In the genomic region with DNA sequence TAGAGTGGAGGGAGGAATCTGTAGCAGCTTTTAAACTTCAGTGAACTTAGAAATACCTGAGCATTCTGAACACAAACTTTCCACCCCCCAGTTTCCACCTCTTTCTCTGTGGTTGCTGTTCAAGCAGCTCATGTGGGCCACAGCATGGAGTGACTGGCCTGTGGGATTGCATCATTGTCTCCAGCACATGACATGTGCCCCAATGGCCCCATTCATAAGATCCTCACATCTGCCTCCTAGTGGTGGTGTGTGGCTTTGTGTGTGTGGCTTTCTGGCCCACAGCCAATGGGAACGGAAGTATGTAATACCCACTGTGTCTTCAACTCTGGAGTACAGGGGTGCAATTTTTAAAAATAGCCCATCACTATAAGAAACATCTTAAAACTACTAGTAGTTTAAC, we compare ENCODE assay signal across 10 mouse cellular contexts.
DNase-seq lines count a peak whose midpoint lies in the region; TF ChIP-seq lines count a peak whose summit lies in the region.
"Had no signal": no experiment of that assay in that cellular context is flagged by ENCODE, and none has a peak within 500 bp of the region (broad histone marks: within the 10 kb centered on the region; RNA-seq: fewer than 3 reads in every experiment).

No protein-coding gene starts in this region.

- DNase-seq in heart, adult 2 months: no peak
- DNase-seq in heart, adult 11 months: no peak
- peak; percentile 3 for DNase-seq in liver, adult 2 months (ENCODE audit: extremely low read depth, low read depth, low spot score)
- DNase-seq in liver: no peak
- peak; percentile 38 for DNase-seq in ES-CJ7 (ENCODE audit: low read depth, low spot score)
- peak; percentile 57 for DNase-seq in lung, postnatal 10 days
- no peak for DNase-seq in spleen, postnatal 36 days (ENCODE audit: low spot score in 2 of 2)
- DNase-seq: cerebellum, postnatal 36 days; right cerebral cortex, postnatal 25 days had no signal

- no peaks in the 10 kb centered on the region for H3K36me3 ChIP-seq in heart, adult 2 months (ENCODE audit: control insufficient read depth, insufficient read depth, low read length)
- H3K36me3 ChIP-seq in liver, adult 2 months (ENCODE audit: control insufficient read depth, insufficient read depth, low read length): no peaks in the 10 kb centered on the region

- H3K27ac ChIP-seq in heart, adult 2 months: no peak overlapping the region
- H3K27ac ChIP-seq in liver, adult 2 months (replicated peaks; ENCODE audit: insufficient read depth, low read depth, low read length): no peak overlapping the region

- H3K4me3 ChIP-seq in heart, adult 2 months: no peak overlapping the region
- no peak overlapping the region for H3K4me3 ChIP-seq in liver, adult 2 months (ENCODE audit: insufficient read depth, low read depth, low read length)
- H3K4me3 ChIP-seq: myocyte had no signal

- no peak overlapping the region for H3K9ac ChIP-seq in heart, adult 2 months (ENCODE audit: low read depth, low read length)
- H3K9ac ChIP-seq in liver, adult 2 months (ENCODE audit: low read depth, low read length): no peak overlapping the region

- no peaks in the 10 kb centered on the region for H3K79me2 ChIP-seq in heart, adult 2 months (replicated peaks; ENCODE audit: control insufficient read depth, insufficient read depth, low read length)
- no peaks in the 10 kb centered on the region for H3K79me2 ChIP-seq in liver, adult 2 months (ENCODE audit: control insufficient read depth, insufficient read depth, low read length)

- no peak for TF ChIP-seq POLR2A in heart, adult 2 months (IDR thresholded peaks at IDR 0.05; ENCODE audit: insufficient read depth, low read depth, low read length)
- TF ChIP-seq POLR2A in liver, adult 2 months (IDR thresholded peaks at IDR 0.05; ENCODE audit: extremely low read depth, insufficient read depth, low read length): no peak

- intact Hi-C loops in heart, adult 2 months (cut with DNase I): no loop called here

- no peak for TF ChIP-seq EP300 in heart, adult 2 months (IDR thresholded peaks at IDR 0.05; ENCODE audit: insufficient read depth, low read depth, low read length)

- no peaks in the 10 kb centered on the region for H3K4me1 ChIP-seq in heart, adult 2 months (ENCODE audit: control insufficient read depth, insufficient read depth, low read length)
- H3K4me1 ChIP-seq in liver, adult 2 months (ENCODE audit: control insufficient read depth, insufficient read depth, low read length): no peaks in the 10 kb centered on the region

- WGBS in heart, adult 2 months: 67% methylated on average over 1 of the region's 1 CpGs
- WGBS in liver, adult 2 months: 88% methylated on average over 1 of the region's 1 CpGs

- no peaks in the 10 kb centered on the region for H3K27me3 ChIP-seq in heart, adult 2 months (ENCODE audit: control insufficient read depth, insufficient read depth, low read length)
- H3K27me3 ChIP-seq in liver, adult 2 months (ENCODE audit: control insufficient read depth, insufficient read depth, low read length): no peaks in the 10 kb centered on the region

- peak; percentile 13; the same call in 1 of the 2 replicates for TF ChIP-seq CTCF in heart, adult 2 months (IDR thresholded peaks at IDR 0.05)
- no peak for TF ChIP-seq CTCF in liver, adult 2 months (IDR thresholded peaks at IDR 0.05; ENCODE audit: low read depth, low read length)

Comparison
In these comparisons a context has a peak if more than half of its experiments do, and no peak if none do; other contexts are left out.
1. DNase-seq: peak in liver, adult 2 months (single experiment), ES-CJ7 (single experiment) and lung, postnatal 10 days (single experiment); none in heart, adult 2 months (0 of 2), heart, adult 11 months (single experiment), liver (single experiment) and spleen, postnatal 36 days (0 of 2).